Mouse (Mus musculus) CH12.LX (cell line): ENCODE measurements around the gene Akt2. TPM values are rescaled to one million over a fixed set of nuclear protein-coding genes. Genes with fewer than 3 reads are reported as not detected.
"Not testable (repeated sequence)": the region's sequence is repeated elsewhere in the genome, so short reads cannot be mapped to it uniquely, and the experiment has no call there.

Experiments used
- DNase-seq: peaks from one replicate; pipeline ENCODE4 v3.0.0-alpha.2; 2013; ENCODE audit errors: extremely low read depth
- H3K27ac ChIP-seq: 2 replicates; pipeline ENCODE4 v1.5.1; 2012; ENCODE audit warnings: low read depth, mild to moderate bottlenecking, control low read depth, moderate library complexity; ENCODE audit not compliant: insufficient read depth
- H3K27me3 ChIP-seq: replicated peaks from 2 replicates; pipeline ENCODE3; 2012; ENCODE audit warnings: inconsistent platforms
- H3K36me3 ChIP-seq, 2 experiments: replicated peaks in 1 of 2; 2 replicates each; pipeline versions ENCODE3 to v1.6.1; 2012; ENCODE audit warnings: inconsistent platforms in 1 of 2, low read length in 1 of 2, mild to moderate bottlenecking in 1 of 2, mixed read lengths in 1 of 2, moderate library complexity in 1 of 2; ENCODE audit not compliant: control insufficient read depth in 1 of 2, insufficient read depth in 1 of 2
- H3K4me1 ChIP-seq, 2 experiments: 2 replicates each; pipeline ENCODE4 v1.6.1; 2012; ENCODE audit warnings: inconsistent platforms in 1 of 2, moderate library complexity in 1 of 2; ENCODE audit not compliant: insufficient read depth in 2 of 2, control insufficient read depth in 1 of 2
- H3K4me2 ChIP-seq: 2 replicates; pipeline ENCODE4 v1.6.1; 2012; ENCODE audit warnings: low read depth, mild to moderate bottlenecking, control low read depth; ENCODE audit not compliant: poor library complexity, insufficient read depth, severe bottlenecking
- H3K4me3 ChIP-seq, 3 experiments: fragments of 150-350 bp in 1 of 3; sonication (generic) in 1 of 3; replicated peaks in 1 of 3; 2 replicates each; pipeline versions ENCODE3 to v1.5.1; 2011 to 2012; ENCODE audit warnings: low read depth in 2 of 3, low read length in 2 of 3, mild to moderate bottlenecking in 2 of 3, moderate library complexity in 2 of 3, control low read depth in 1 of 3, improper control_type of control experiment in 1 of 3, inconsistent platforms in 1 of 3, mixed read lengths in 1 of 3; ENCODE audit not compliant: poor library complexity in 1 of 3
- H3K79me2 ChIP-seq: replicated peaks from 2 replicates; pipeline ENCODE4 v1.6.1; 2012; ENCODE audit warnings: mild to moderate bottlenecking, moderate library complexity; ENCODE audit not compliant: control insufficient read depth, poor library complexity, insufficient read depth, severe bottlenecking; ENCODE audit errors: extremely low read depth
- H3K9ac ChIP-seq: 2 replicates; pipeline ENCODE4 v1.6.1; 2012; ENCODE audit warnings: low read depth, mild to moderate bottlenecking, control low read depth, moderate library complexity; ENCODE audit not compliant: insufficient read depth
- H3K9me3 ChIP-seq: replicated peaks from 2 replicates; pipeline ENCODE3; 2012; ENCODE audit warnings: low read length, inconsistent platforms, mixed read lengths
- BHLHE40 ChIP-seq: IDR thresholded peaks from 2 replicates; pipeline ENCODE4 v1.6.1; 2011; ENCODE audit warnings: mild to moderate bottlenecking, low read depth, low read length, improper control_type of control experiment
- CHD2 ChIP-seq: IDR thresholded peaks from 2 replicates; pipeline ENCODE4 v1.6.1; 2011; ENCODE audit warnings: low read length, improper control_type of control experiment
- JUN ChIP-seq: IDR thresholded peaks from 2 replicates; pipeline ENCODE4 v1.6.1; 2011; ENCODE audit warnings: low read depth, mild to moderate bottlenecking, low read length, improper control_type of control experiment, moderate library complexity; ENCODE audit not compliant: insufficient read depth
- JUND ChIP-seq: conservative IDR thresholded peaks from 2 replicates; pipeline ENCODE4 v1.6.1; 2011; ENCODE audit warnings: low read depth, low read length, improper control_type of control experiment
- MAFK ChIP-seq: IDR thresholded peaks from 2 replicates; pipeline ENCODE4 v1.6.1; 2011; ENCODE audit warnings: low read length, improper control_type of control experiment; ENCODE audit not compliant: insufficient replicate concordance
- MAX ChIP-seq: IDR thresholded peaks from 2 replicates; pipeline ENCODE4 v1.6.1; 2011; ENCODE audit warnings: low read length, improper control_type of control experiment
- MYC ChIP-seq: IDR thresholded peaks from 2 replicates; pipeline ENCODE4 v1.6.1; 2011; ENCODE audit warnings: low read depth, mild to moderate bottlenecking, improper control_type of control experiment, low read length
- PAX5 ChIP-seq: IDR thresholded peaks from 2 replicates; pipeline ENCODE4 v1.6.1; 2012; ENCODE audit warnings: low read length, inconsistent platforms, mixed read lengths
- POLR2AphosphoS2 ChIP-seq: IDR thresholded peaks from 2 replicates; pipeline ENCODE4 v1.6.1; 2011; ENCODE audit warnings: low read depth, low read length, improper control_type of control experiment
- RAD21 ChIP-seq: IDR thresholded peaks from 2 replicates; pipeline ENCODE4 v1.6.1; 2011; ENCODE audit warnings: low read depth, mild to moderate bottlenecking, low read length, improper control_type of control experiment, moderate library complexity
- RCOR1 ChIP-seq: conservative IDR thresholded peaks from 2 replicates; pipeline ENCODE4 v1.6.1; 2012; ENCODE audit warnings: low read depth, mild to moderate bottlenecking, inconsistent platforms, low read length, improper control_type of control experiment
- SIN3A ChIP-seq: IDR thresholded peaks from 2 replicates; pipeline ENCODE4 v1.6.1; 2012; ENCODE audit warnings: low read length, improper control_type of control experiment, inconsistent platforms
- USF1 ChIP-seq: IDR thresholded peaks from 2 replicates; pipeline ENCODE4 v1.6.1; 2014; ENCODE audit warnings: low read depth, mild to moderate bottlenecking, inconsistent platforms, low read length, improper control_type of control experiment
- ZNF384 ChIP-seq: IDR thresholded peaks from 2 replicates; pipeline ENCODE4 v1.6.1; 2012; ENCODE audit warnings: low read depth, low read length, improper control_type of control experiment, inconsistent platforms
- dilution Hi-C: fragments of 300-500 bp; cut with MboI; formaldehyde crosslinking; loops from 2 replicates; pipeline ENCODE4 v1.14.3; 2020; ENCODE audit warnings: low sequenced_read_pairs; ENCODE audit not compliant: extremely low pct_unique_long_range_greater_than_20kb, extremely low pct_ligation_motif_present
- in situ Hi-C: fragments of 300-500 bp; cut with MboI; formaldehyde crosslinking; loops from 3 replicates; pipeline ENCODE4 v1.14.3; 2019; ENCODE audit warnings: low sequenced_read_pairs, low pct_ligation_motif_present, low pct_unique_long_range_greater_than_20kb, mixed read lengths
- polyA plus RNA-seq: library from polyadenylated mRNA; unstranded; fragments of >175 nt; gene quantifications from 2 replicates; pipeline ENCODE4 v1.2.1, GENCODE M21; 2012; ENCODE audit warnings: low read depth; ENCODE audit not compliant: insufficient read length
- total RNA-seq, 2 experiments: library from RNA; depleted of rRNA; stranded (reverse); fragments of 300-350 nt in 1 of 2; fragments of >200 nt in 1 of 2; gene quantifications; 2 replicates each; pipeline ENCODE4 v1.2.3; 2012 to 2014

Akt2 gene
- total and polyA plus RNA-seq, 3 experiments: 39.5 to 77.3 (median 40.3) TPM

DNA sequence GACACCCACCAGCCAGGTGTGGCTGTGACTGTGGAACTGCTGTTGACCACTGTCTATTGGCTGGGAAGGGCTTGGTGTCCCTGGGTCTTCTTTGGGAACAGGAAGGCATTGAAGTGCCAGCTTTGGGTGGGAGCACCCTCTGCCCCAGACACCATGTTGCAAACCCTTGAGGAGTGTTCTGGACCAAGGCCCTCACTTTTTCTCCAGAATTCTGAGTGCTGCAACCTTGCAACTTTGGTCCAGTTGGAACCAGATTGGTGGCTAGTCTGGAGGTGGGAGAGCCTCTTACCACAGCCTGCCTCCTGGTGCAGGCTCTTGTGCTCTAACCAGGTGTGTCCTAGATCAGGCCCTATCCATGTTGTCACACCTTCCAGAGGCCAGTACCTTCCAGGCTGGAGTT, 33.6 kb downstream of the Akt2 start:
- Histone ChIP-seq H3K36me3 (peaks cover 51 to 97% of the 10 kb centered on the region in 2 experiments), H3K9me3 (no peaks in the 10 kb centered on the region), H3K4me2 (no peak overlapping the region), H3K4me1 (no peaks in the 10 kb centered on the region), H3K79me2 (no peaks in the 10 kb centered on the region), H3K9ac (no peak overlapping the region), H3K27ac (no peak overlapping the region), H3K27me3 (no peaks in the 10 kb centered on the region), H3K4me3 (no peak overlapping the region)
- dilution Hi-C loops (no loop called here), in situ Hi-C loops (no loop called here)
- TF ChIP-seq JUN: no peak
- no peak for TF ChIP-seq RCOR1
- TF ChIP-seq JUND: no peak
- no peak for TF ChIP-seq BHLHE40
- TF ChIP-seq ZNF384: no peak
- no peak for TF ChIP-seq POLR2AphosphoS2
- no peak for TF ChIP-seq MAFK
- TF ChIP-seq MAX: no peak
- no peak for TF ChIP-seq RAD21
- no peak for DNase-seq

DNA sequence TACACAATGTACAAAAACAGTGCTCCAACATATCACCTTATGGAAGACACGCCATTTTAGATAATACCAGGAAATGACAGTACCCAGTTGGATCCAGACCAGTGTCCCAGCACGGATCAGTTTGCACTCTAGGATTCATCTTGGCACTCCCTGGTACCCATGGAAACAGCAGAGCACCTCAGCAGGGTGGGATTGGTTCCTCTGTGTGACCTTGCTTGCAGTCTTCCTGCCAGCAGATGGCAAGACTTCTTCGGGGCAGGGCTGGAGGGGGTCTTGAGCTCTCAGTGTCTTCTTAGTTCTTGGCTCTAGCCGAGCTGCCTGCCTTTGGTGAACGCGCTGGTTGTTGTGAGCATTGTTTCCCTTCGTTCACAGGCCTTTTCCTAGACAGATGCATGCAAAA, 36.4 kb downstream of the Akt2 start:
- in situ Hi-C loops: no loop called here
- no peak overlapping the region for H3K27ac ChIP-seq
- H3K4me1 ChIP-seq: no peaks in the 10 kb centered on the region
- no peak overlapping the region for H3K9ac ChIP-seq
- no peaks in the 10 kb centered on the region for H3K79me2 ChIP-seq
- DNase-seq: no peak
- H3K9me3 ChIP-seq: no peaks in the 10 kb centered on the region
- no peaks in the 10 kb centered on the region for H3K27me3 ChIP-seq
- H3K4me3 ChIP-seq: no peak overlapping the region
- no peak overlapping the region for H3K4me2 ChIP-seq
- peaks cover 52 to 93% of the 10 kb centered on the region in 2 experiments for H3K36me3 ChIP-seq
- TF ChIP-seq RAD21 (no peak), JUND (no peak)
- dilution Hi-C loops: no loop called here

DNA sequence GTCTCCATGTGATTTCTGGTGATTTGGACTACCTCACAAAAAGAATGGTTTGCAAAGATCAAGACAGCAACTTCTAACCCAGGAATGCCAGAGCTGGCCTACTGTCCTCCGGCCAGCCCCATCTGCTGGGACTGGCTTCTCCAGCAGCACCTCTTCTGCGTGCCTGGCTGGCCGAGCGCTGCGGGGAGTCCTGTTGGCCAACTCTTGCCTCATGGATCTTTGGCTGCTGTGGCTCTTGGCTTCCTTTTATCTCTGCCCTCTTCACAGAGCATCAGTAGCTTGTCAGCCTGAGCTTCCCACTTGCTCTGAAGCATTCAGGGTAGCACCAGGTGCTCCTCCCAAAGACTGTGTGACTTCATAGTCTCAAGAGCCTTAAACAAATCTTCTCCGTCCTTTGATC, 36.8 kb downstream of the Akt2 start:
- H3K79me2 ChIP-seq: no peaks in the 10 kb centered on the region
- dilution Hi-C loops (no loop called here), in situ Hi-C loops (no loop called here)

DNA sequence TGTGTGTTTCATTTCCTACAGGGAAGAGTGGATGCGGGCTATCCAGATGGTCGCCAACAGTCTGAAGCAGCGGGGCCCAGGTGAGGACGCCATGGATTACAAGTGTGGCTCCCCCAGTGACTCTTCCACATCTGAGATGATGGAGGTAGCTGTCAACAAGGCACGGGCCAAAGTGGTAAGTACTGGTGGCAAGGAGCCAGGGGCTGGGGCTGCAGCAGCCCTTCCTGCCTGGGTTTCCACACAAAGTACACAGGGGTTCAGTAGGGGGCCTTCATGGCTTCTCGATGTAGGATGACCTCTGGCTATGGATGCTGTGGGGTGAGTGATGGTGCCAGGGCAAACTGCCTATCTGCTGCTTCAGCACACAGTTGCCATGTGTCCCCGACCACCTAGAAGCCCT, 37.5 kb downstream of the Akt2 start:
- in situ Hi-C loops, H3K79me2 ChIP-seq, H3K4me3 ChIP-seq, dilution Hi-C loops, H3K4me1 ChIP-seq, H3K27me3 ChIP-seq, H3K27ac ChIP-seq, H3K9me3 ChIP-seq, H3K9ac ChIP-seq, H3K4me2 ChIP-seq, DNase-seq: not testable (repeated sequence)
- peaks cover 61 to 92% of the 10 kb centered on the region in 2 experiments for H3K36me3 ChIP-seq

More for the DNA sequence above, 36.8 kb downstream of the Akt2 start:
- no peaks in the 10 kb centered on the region for H3K9me3 ChIP-seq
- H3K4me2 ChIP-seq: no peak overlapping the region
- H3K27me3 ChIP-seq: no peaks in the 10 kb centered on the region
- TF ChIP-seq RAD21 (no peak), PAX5 (no peak), SIN3A (no peak), USF1 (no peak), CHD2 (no peak), MYC (no peak)
- no peak overlapping the region for H3K27ac ChIP-seq
- H3K9ac ChIP-seq: no peak overlapping the region
- H3K4me1 ChIP-seq: no peaks in the 10 kb centered on the region
- no peak for DNase-seq
- peaks cover 57 to 94% of the 10 kb centered on the region in 2 experiments for H3K36me3 ChIP-seq
- H3K4me3 ChIP-seq: no peak overlapping the region
